Mouse (Mus musculus) liver, embryonic 12.5 days (tissue): ENCODE data around the gene Ntsr1. TPM values are rescaled to one million over a fixed set of nuclear protein-coding genes. Genes with fewer than 3 reads are reported as not detected.

ENCODE experiments used
- ATAC-seq: fragments of 200-750 bp; cut with Nextera tagmentation; 2 replicates; pipeline ENCODE4 v1.8.0; 2017; ENCODE audit warnings: moderate number of reproducible peaks, mild to moderate bottlenecking, moderate library complexity
- H3K27ac ChIP-seq: fragments of 300-500 bp; sonication (generic); 2 replicates; pipeline ENCODE4 v1.5.1; 2016; ENCODE audit warnings: mild to moderate bottlenecking
- H3K27me3 ChIP-seq: fragments of 300-500 bp; sonication (generic); replicated peaks from 2 replicates; pipeline ENCODE4 v1.6.1; 2016; ENCODE audit warnings: mild to moderate bottlenecking, moderate library complexity
- H3K36me3 ChIP-seq: fragments of 300-500 bp; sonication (generic); 2 replicates; pipeline ENCODE4 v1.6.1; 2016; ENCODE audit warnings: mild to moderate bottlenecking, moderate library complexity
- H3K4me1 ChIP-seq: fragments of 300-500 bp; sonication (generic); 2 replicates; pipeline ENCODE4 v1.6.1; 2016
- H3K4me2 ChIP-seq: fragments of 300-500 bp; sonication (generic); 2 replicates; pipeline ENCODE4 v1.6.1; 2016; ENCODE audit warnings: mild to moderate bottlenecking, moderate library complexity
- H3K4me3 ChIP-seq: fragments of 300-500 bp; sonication (generic); 2 replicates; pipeline ENCODE4 v1.5.1; 2016; ENCODE audit warnings: mild to moderate bottlenecking, moderate library complexity
- H3K9ac ChIP-seq: fragments of 300-500 bp; sonication (generic); 2 replicates; pipeline ENCODE4 v1.6.1; 2016; ENCODE audit warnings: mild to moderate bottlenecking, moderate library complexity
- H3K9me3 ChIP-seq: fragments of 300-500 bp; sonication (generic); replicated peaks from 2 replicates; pipeline ENCODE4 v1.6.1; 2016; ENCODE audit warnings: mild to moderate bottlenecking, moderate library complexity
- WGBS: fragments of 180-500 bp; shearing (Covaris S2); methylation state at CpG from one replicate; pipeline ENCODE4 v1.1.7; 2016; ENCODE audit not compliant: insufficient replicate concordance; 5-methylcytosine and 5-hydroxymethylcytosine counted together
- polyA plus RNA-seq: library from polyadenylated mRNA; unstranded; fragments of >200 nt; fragmentation: Nextera tagmentation; extraction: Ambion mirVana; gene quantifications from 2 replicates; pipeline ENCODE4 v1.2.1, GENCODE M21; 2016

The Ntsr1 gene
- polyA plus RNA-seq, result 0.12 and 0.31 TPM in 2 replicates

DNA sequence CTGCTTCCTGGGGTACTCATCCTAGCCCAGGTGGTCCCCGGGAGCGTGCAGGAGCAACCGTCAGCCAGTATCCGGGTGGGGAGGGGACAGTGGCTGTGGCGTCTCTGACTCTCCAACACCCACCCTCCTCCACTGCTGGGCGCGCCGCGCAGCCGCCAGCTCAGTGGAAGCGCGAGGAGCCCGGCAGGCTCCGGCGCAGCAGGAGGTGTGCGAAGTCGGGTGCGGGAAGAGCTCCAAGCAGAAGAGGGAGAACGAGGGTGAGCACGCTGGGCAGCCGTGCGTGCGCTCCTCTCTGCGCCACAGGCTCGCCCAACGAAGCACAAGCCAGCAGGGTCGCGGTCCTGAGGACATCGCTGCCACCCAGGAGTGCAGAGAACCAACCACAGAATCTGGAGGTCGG, at the start of gene Ntsr1:
Ntsr1 (plus strand) TSS at position 236 of the 400 bp plus-strand sequence.
- Histone ChIP-seq H3K4me1 (no peaks in the 10 kb centered on the region), H3K4me2 (peak within 1 kb of the TSS; percentile 39), H3K27ac (no peak within 1 kb of the TSS), H3K9ac (no peak within 1 kb of the TSS), H3K4me3 (0 out of 2 replicates have a peak within 1 kb of the TSS, but pooled peaks have one; percentile 2), H3K27me3 (peaks cover 54% of the 10 kb centered on the region), H3K9me3 (no peaks in the 10 kb centered on the region), H3K36me3 (no peaks in the 10 kb centered on the region)
- WGBS, result 1% methylated on average over 30 of the region's 30 CpGs
- ATAC-seq, result no peak

DNA sequence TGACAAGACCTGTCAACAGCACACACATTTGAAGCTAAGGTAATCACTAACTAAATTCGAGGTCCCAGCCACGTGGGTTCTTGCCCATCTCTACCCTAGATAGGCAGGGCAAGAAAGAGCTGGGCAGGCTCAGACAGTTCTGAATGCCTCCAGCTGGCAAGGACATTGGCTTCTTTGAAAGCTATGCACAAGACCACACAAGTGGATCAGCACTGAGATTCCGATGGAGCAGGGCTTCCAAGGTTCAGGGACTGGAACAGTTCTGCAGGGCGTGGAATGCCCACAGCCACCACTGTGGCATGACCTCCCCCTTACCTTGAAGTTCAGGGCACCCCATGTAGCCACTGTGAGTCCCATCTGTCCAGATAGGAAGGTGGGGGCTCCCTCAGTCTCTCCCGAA, 49.2 kb upstream of the Ntsr1 start:
- no peak overlapping the region for H3K4me2 ChIP-seq
- H3K4me1 ChIP-seq, result peaks cover 1% of the 10 kb centered on the region
- H3K9me3 ChIP-seq, result no peaks in the 10 kb centered on the region
- peaks cover 12% of the 10 kb centered on the region for H3K27me3 ChIP-seq
- WGBS, result 64% methylated on average over 5 of the region's 5 CpGs
- no peak overlapping the region for H3K27ac ChIP-seq
- no peak overlapping the region for H3K4me3 ChIP-seq
- H3K9ac ChIP-seq, result no peak overlapping the region
- ATAC-seq, result no peak
- no peaks in the 10 kb centered on the region for H3K36me3 ChIP-seq

DNA sequence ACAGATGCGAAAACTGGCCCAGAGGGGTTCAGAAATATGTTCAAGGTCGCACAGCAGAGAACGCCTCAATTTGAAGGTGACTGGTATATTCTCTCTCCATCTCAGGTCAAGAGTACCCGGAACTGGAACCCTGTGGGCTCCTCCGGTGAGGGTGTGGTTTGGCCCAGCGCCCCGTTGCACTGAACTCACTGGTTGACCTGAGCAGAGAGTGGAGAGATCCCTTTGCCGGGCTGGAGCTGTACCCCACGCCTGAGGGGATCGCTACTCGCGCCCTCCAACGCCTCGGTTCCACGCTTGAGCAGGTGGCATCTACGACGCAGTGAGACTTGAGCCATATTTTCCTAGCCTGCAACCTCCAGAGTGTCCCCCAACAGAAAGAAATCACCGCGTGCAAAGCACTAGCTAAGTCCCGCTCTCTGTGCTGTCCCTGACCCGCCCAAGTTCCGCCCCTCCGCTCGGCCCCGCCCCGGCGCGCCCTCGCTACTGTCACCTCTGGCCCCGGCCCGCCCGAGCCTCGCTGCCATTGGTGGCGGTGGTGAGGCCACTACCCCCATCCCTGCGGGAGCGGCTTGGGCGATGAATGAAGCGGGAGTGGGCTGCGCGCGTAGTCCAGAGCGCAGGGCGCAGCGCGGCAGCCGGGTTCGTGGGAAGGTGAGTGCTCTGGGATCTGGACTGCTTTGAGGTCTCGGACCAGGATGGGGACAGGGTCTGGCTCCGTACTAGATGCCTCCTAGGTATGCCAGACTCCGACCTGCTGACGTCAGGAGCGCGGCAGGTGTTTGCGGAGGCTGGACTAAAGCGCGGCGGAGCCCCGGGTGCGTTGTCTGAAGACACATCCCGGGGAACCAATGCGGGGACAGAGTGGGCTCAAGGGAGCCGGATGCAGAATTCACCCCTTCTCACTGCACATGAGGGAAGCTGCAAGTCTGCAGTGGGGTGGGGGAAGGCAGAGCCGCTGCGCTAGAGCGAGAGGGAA, 43.8 kb upstream of the Ntsr1 start, which contains the start of gene Slco4a1:
Slco4a1 (plus strand) TSS at position 523 of the 976 bp plus-strand sequence.
- H3K4me3 ChIP-seq, result peak within 1 kb of the TSS; percentile 49
- H3K36me3 ChIP-seq, result no peaks in the 10 kb centered on the region
- H3K9ac ChIP-seq, result no peak within 1 kb of the TSS
- WGBS, result 1% methylated on average over 65 of the region's 65 CpGs
- peaks cover 64% of the 10 kb centered on the region for H3K27me3 ChIP-seq
- H3K4me1 ChIP-seq, result peaks cover 15% of the 10 kb centered on the region
- ATAC-seq, result peak; percentile 97
- H3K4me2 ChIP-seq, result peak within 1 kb of the TSS; percentile 85
- H3K27ac ChIP-seq, result no peak within 1 kb of the TSS
- H3K9me3 ChIP-seq, result no peaks in the 10 kb centered on the region

DNA sequence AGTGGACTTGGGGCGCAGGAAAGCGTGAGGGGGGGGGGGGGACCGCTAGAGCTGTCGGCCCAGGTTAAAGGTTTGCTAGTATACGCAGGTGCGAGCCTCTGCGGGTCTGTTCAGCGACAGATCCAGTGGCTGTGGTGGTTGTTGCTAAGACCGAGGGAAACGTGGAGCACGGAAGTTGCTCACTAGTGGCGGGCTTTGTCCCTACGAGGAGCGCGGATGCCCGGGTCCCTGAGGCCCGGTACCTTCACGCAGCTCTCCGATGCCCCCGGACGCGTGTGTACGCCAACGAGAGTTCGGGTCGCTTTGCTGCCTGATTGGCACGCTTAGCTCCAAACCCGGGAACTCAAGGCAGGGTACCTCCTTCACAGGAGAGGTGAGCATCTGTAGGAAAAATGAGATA, 43.1 kb upstream of the Ntsr1 start:
- Histone ChIP-seq H3K36me3 (no peaks in the 10 kb centered on the region), H3K27me3 (peaks cover 59% of the 10 kb centered on the region), H3K4me1 (peaks cover 15% of the 10 kb centered on the region), H3K9ac (no peak overlapping the region), H3K27ac (no peak overlapping the region), H3K4me3 (peak overlapping the region; percentile 49), H3K4me2 (peak overlapping the region; percentile 85), H3K9me3 (no peaks in the 10 kb centered on the region)
- WGBS, result 2% methylated on average over 26 of the region's 28 CpGs
- no peak for ATAC-seq

DNA sequence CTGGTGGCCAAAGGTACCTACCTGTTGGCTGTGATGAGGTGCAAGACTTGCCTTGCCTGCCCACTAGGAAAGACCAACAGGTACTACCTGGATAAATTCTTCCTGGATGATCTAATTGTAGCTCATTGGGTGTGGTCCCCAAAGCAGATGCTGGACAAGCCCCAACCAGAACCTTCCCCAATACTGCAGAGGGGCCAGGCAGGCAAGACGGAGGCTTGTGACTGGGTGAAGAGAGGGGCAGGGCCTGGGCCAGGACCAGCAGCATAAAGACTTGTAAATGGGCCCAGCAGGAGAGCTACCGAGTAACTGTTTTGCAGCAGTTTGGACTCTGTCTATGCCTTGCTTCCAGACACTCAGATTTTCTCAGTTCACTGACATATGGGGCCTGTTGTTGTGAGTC, 42.1 kb upstream of the Ntsr1 start:
- no peak overlapping the region for H3K4me2 ChIP-seq
- WGBS, result 71% methylated on average over 2 of the region's 2 CpGs
- H3K27me3 ChIP-seq, result peaks cover 57% of the 10 kb centered on the region
- no peak for ATAC-seq
- H3K9me3 ChIP-seq, result no peaks in the 10 kb centered on the region
- no peak overlapping the region for H3K27ac ChIP-seq
- no peak overlapping the region for H3K9ac ChIP-seq
- H3K4me1 ChIP-seq, result peaks cover 15% of the 10 kb centered on the region
- no peak overlapping the region for H3K4me3 ChIP-seq
- no peaks in the 10 kb centered on the region for H3K36me3 ChIP-seq

DNA sequence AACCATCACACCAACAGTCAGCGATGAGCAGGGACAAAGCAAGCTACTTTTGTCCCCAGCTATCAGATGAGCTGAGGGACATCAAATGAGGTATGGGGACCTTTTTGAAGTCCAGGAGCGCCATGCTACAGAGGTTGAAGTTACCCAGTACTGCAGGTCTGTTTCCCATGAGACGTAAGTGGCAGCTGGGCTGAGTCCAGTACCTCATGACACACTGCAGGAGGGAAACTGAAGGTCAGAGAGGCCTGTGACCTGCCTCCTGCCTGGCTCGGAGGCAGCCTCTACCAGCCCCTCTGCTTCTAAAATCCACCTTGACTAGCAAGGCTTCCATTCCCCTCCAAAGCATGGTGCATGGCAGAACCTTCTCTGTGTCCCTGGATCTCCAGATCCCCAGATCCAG, 40.3 kb upstream of the Ntsr1 start:
- ATAC-seq, result no peak
- Histone ChIP-seq H3K36me3 (no peaks in the 10 kb centered on the region), H3K9ac (no peak overlapping the region), H3K27me3 (peaks cover 70% of the 10 kb centered on the region), H3K4me1 (peaks cover 15% of the 10 kb centered on the region), H3K9me3 (no peaks in the 10 kb centered on the region), H3K4me2 (no peak overlapping the region), H3K4me3 (no peak overlapping the region), H3K27ac (no peak overlapping the region)
- 69% methylated on average over 4 of the region's 4 CpGs for WGBS

DNA sequence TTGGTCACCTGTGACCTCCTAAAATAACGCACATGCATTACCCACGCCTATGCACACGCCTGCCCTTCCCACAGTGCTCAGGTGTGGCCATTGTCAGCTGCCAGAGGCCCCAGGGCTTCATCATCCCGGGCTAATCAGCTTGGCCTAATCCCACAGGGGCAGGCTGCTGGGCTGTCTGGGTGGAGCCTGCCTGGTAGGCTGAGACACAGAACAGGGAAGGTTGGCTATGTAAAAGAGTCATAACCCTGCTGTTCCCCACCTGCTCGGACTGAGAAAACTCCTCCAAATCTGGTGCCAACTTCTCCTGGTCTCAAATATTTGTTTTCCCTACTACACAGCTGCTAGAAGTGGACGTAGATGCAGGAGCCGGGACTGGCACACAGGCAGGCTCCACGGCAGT, 39.0 kb upstream of the Ntsr1 start:
- Histone ChIP-seq H3K36me3 (no peaks in the 10 kb centered on the region), H3K4me2 (no peak overlapping the region), H3K9ac (no peak overlapping the region), H3K27ac (no peak overlapping the region), H3K4me1 (peaks cover 10% of the 10 kb centered on the region), H3K9me3 (no peaks in the 10 kb centered on the region), H3K4me3 (no peak overlapping the region), H3K27me3 (peaks cover 65% of the 10 kb centered on the region)
- WGBS, result 60% methylated on average over 8 of the region's 8 CpGs
- no peak for ATAC-seq

DNA sequence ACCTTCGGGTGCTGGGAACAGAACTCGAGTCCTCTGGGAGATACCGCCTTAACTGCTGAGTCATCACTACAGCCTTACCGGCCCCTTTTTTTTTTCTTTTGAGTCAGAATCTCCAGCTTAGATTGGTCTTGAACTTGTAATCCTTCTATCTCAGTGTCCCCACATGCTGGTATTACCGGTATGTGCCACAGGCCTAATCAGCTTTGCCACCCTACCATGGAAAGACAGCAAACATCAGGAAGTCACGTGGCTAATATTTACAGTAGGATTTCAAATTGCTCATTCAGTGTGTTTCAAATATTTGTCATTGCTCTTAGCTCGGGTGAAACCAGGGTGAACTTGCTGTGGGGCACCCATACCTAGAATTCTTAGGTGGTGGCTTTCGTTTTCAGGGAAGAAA, 37.2 kb upstream of the Ntsr1 start:
- Histone ChIP-seq H3K4me1 (no peaks in the 10 kb centered on the region), H3K9me3 (no peaks in the 10 kb centered on the region), H3K4me2 (no peak overlapping the region), H3K4me3 (no peak overlapping the region), H3K36me3 (no peaks in the 10 kb centered on the region), H3K27me3 (peaks cover 47% of the 10 kb centered on the region), H3K27ac (no peak overlapping the region), H3K9ac (no peak overlapping the region)
- ATAC-seq, result no peak
- 61% methylated on average over 8 of the region's 8 CpGs for WGBS

DNA sequence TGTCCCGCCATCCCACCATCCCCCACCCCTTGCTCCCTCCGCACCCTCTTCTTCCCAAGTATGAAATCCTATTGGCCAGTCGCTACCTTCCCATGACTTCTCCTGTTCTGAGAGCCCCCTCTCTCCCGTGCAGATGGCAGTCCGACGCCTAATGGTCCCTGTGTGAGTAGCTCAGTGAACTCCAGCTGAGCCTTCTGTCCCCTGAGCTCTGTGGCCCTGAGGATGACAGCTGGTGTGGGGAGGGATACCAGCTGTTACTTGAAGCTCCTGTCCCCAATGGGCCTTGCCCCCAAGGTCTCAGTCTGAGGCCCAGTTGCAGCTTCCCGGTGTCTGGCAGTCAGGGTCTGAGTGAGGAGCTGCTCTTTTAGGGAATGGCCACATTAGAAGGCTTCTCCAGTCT, 33.3 kb upstream of the Ntsr1 start:
- no peak overlapping the region for H3K27ac ChIP-seq
- WGBS, result 65% methylated on average over 7 of the region's 7 CpGs

DNA sequence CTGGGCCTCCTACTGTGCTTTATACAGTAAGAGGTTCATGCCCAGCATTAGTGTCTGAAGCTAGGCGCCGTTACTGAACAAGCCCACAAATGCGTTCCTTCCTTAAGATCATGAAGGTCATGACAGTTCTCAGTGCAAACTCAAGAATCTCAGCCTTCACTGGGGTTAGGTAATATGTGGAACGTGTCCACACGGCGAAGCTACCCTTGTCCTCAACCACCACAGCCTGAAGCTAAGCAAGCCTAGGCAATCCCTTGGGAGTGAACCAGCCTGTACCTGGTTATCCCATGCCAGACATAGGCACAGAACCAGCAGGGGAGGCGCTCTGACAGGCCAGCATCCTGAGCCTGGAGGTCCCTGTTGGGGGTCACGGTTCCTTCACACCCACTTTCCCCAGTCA, 30.9 kb upstream of the Ntsr1 start:
- H3K4me1 ChIP-seq, result no peaks in the 10 kb centered on the region
- no peak overlapping the region for H3K27ac ChIP-seq
- H3K36me3 ChIP-seq, result no peaks in the 10 kb centered on the region
- no peaks in the 10 kb centered on the region for H3K9me3 ChIP-seq
- no peak for ATAC-seq
- WGBS, result 78% methylated on average over 8 of the region's 8 CpGs
- H3K4me3 ChIP-seq, result no peak overlapping the region
- no peak overlapping the region for H3K9ac ChIP-seq
- peaks cover 5% of the 10 kb centered on the region; the same call in 1 of the 2 replicates for H3K27me3 ChIP-seq
- no peak overlapping the region for H3K4me2 ChIP-seq

More for the DNA sequence above, 33.3 kb upstream of the Ntsr1 start:
- peaks cover 12% of the 10 kb centered on the region; the same call in 1 of the 2 replicates for H3K27me3 ChIP-seq
- no peaks in the 10 kb centered on the region for H3K9me3 ChIP-seq
- ATAC-seq, result no peak
- no peaks in the 10 kb centered on the region for H3K4me1 ChIP-seq
- no peak overlapping the region for H3K9ac ChIP-seq
- no peak overlapping the region for H3K4me3 ChIP-seq
- no peak overlapping the region for H3K4me2 ChIP-seq
- no peaks in the 10 kb centered on the region for H3K36me3 ChIP-seq

DNA sequence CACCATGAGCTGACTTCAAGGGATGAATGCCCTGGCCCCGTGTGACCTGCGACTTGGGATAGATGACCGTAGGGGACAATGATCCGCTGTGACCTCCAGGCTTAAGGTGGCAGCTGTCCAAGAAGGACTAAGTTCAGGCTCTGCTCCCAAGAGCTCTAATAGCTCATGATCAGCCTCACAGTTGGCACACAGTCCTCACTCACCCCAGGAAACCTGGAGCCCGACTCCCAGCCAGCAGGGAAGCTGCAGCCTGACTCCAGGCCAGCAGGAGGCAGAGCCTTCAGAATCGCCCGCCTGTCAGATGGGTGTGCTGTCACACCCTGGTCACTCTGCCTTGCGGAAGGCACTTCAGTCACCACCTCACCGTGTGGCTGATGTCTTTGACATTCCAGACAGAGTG, 30.0 kb upstream of the Ntsr1 start:
- Histone ChIP-seq H3K27me3 (no peaks in the 10 kb centered on the region), H3K4me2 (no peak overlapping the region), H3K36me3 (no peaks in the 10 kb centered on the region), H3K4me3 (no peak overlapping the region), H3K9ac (no peak overlapping the region), H3K27ac (no peak overlapping the region), H3K9me3 (no peaks in the 10 kb centered on the region), H3K4me1 (no peaks in the 10 kb centered on the region)
- WGBS, result 61% methylated on average over 9 of the region's 9 CpGs
- ATAC-seq, result no peak

DNA sequence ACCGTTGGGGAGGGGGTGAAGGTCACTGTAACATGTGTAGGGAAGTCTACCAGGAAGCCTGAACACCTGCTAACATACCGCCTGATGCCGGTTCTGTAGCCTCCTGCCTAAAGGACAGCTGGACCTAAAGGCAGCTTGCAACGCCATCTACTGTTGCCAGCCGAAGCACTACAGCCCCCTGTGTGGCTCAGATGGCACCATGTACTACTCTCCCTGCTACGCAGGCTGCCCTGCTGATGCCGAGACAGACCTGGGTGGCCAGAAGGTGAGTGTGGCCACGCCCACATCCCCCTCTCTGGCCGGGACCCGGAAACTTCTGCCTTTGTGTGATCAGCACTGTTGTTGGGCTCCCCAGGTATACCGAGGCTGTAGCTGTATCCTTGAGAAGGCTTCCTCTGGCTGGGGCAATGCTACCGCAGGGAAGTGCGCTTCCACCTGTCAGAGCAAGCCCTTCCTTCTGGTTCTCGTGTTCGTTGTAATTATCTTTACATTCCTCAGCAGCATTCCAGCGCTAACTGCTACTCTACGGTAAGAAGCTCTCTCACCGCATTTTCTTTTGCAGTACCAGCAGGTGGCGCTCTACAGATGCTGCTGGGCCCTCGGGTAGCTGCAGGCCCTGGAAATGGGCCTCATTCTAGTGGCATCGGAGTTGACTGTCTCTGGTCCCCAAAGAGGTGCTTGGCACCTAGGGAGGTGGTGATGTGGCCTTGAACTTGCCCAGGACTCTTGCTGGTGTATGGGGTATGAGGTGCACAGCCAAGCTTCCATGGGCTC, 27.3 kb upstream of the Ntsr1 start:
- H3K4me1 ChIP-seq, result no peaks in the 10 kb centered on the region
- H3K27me3 ChIP-seq, result no peaks in the 10 kb centered on the region
- 21% methylated on average over 21 of the region's 21 CpGs for WGBS
- no peaks in the 10 kb centered on the region for H3K36me3 ChIP-seq
- no peaks in the 10 kb centered on the region for H3K9me3 ChIP-seq
- no peak overlapping the region for H3K4me2 ChIP-seq
- H3K4me3 ChIP-seq, result no peak overlapping the region
- H3K27ac ChIP-seq, result no peak overlapping the region
- no peak overlapping the region for H3K9ac ChIP-seq
- ATAC-seq, result peak; percentile 38; the same call in 1 of the 2 replicates
